In genomic region chr8:119912643-119913042, GRCm38 (mm10) we compare ENCODE assay signal across 8 mouse cellular contexts. TPM values are rescaled to one million over a fixed set of nuclear protein-coding genes. Genes with fewer than 3 reads are reported as not detected.
DNase-seq lines count a peak whose midpoint lies in the region; ATAC-seq and TF ChIP-seq lines count a peak whose summit lies in the region.

No protein-coding gene starts in this region.

- H3K4me1 ChIP-seq in kidney, postnatal 0 days (replicated peaks; ENCODE audit: insufficient read depth, low read length): peaks cover 52% of the 10 kb centered on the region
- H3K4me1 ChIP-seq in embryonic facial prominence, embryonic 14.5 days (ENCODE audit: control insufficient read depth, insufficient read depth, low read length): peaks cover 33% of the 10 kb centered on the region
- H3K4me1 ChIP-seq in limb, embryonic 10.5 days: peaks cover 56% of the 10 kb centered on the region
- peaks cover 56% of the 10 kb centered on the region for H3K4me1 ChIP-seq in neural tube, embryonic 13.5 days (replicated peaks)

- H3K4me3 ChIP-seq in kidney, postnatal 0 days (replicated peaks; ENCODE audit: low read depth, low read length): no peak overlapping the region
- peak overlapping the region; percentile 79 for H3K4me3 ChIP-seq in embryonic facial prominence, embryonic 14.5 days (ENCODE audit: low read depth, low read length)
- peak overlapping the region; percentile 91 for H3K4me3 ChIP-seq in limb, embryonic 10.5 days
- peak overlapping the region; percentile 88 for H3K4me3 ChIP-seq in neural tube, embryonic 13.5 days

- intact Hi-C loops in left cerebral cortex, postnatal 14 days (cut with DNase I): no loop called here
- intact Hi-C loops in left cerebral cortex, postnatal 4 days (cut with DNase I): no loop called here

- H3K9me3 ChIP-seq in kidney, postnatal 0 days (replicated peaks; ENCODE audit: low read length): no peaks in the 10 kb centered on the region
- no peaks in the 10 kb centered on the region for H3K9me3 ChIP-seq in embryonic facial prominence, embryonic 14.5 days (ENCODE audit: control insufficient read depth, low read length)
- H3K9me3 ChIP-seq in limb, embryonic 10.5 days (replicated peaks): no peaks in the 10 kb centered on the region
- H3K9me3 ChIP-seq in neural tube, embryonic 13.5 days: no peaks in the 10 kb centered on the region

- peak overlapping the region; percentile 93 for H3K4me2 ChIP-seq in kidney, postnatal 0 days (ENCODE audit: low read length)
- H3K4me2 ChIP-seq in embryonic facial prominence, embryonic 14.5 days (ENCODE audit: low read depth, low read length): peak overlapping the region; percentile 70
- H3K4me2 ChIP-seq in neural tube, embryonic 13.5 days: peak overlapping the region; percentile 80

- no peak for ATAC-seq in kidney, postnatal 0 days (replicated peaks; ENCODE audit: low FRiP score, low read depth)
- no peak for ATAC-seq in embryonic facial prominence, embryonic 14.5 days (ENCODE audit: low read depth)
- no peak for ATAC-seq in neural tube, embryonic 13.5 days (ENCODE audit: low read depth)

- H3K27me3 ChIP-seq in kidney, postnatal 0 days (ENCODE audit: insufficient read depth, low read length): no peaks in the 10 kb centered on the region
- H3K27me3 ChIP-seq in embryonic facial prominence, embryonic 14.5 days (replicated peaks; ENCODE audit: control insufficient read depth, insufficient read depth, low read length): no peaks in the 10 kb centered on the region
- 0 out of 2 replicates have a peak, but pooled peaks cover 3% of the 10 kb centered on the region for H3K27me3 ChIP-seq in limb, embryonic 10.5 days (ENCODE audit: low read depth, poor library complexity, severe bottlenecking)
- no peaks in the 10 kb centered on the region for H3K27me3 ChIP-seq in neural tube, embryonic 13.5 days

- no peak overlapping the region for H3K27ac ChIP-seq in kidney, postnatal 0 days
- H3K27ac ChIP-seq in embryonic facial prominence, embryonic 14.5 days (replicated peaks; ENCODE audit: low read depth, low read length): no peak overlapping the region
- no peak overlapping the region for H3K27ac ChIP-seq in limb, embryonic 10.5 days
- no peak overlapping the region for H3K27ac ChIP-seq in neural tube, embryonic 13.5 days (replicated peaks)

- no peak for TF ChIP-seq CTCF in kidney, postnatal 0 days (IDR thresholded peaks at IDR 0.05; ENCODE audit: low read depth)

- 46% methylated on average over 6 of the region's 6 CpGs for WGBS in kidney, postnatal 0 days
- 46% methylated on average over 6 of the region's 6 CpGs for whole genome bisulfite sequencing in embryonic facial prominence, embryonic 14.5 days
- WGBS in limb, embryonic 10.5 days: 61% methylated on average over 6 of the region's 6 CpGs
- 41% methylated on average over 6 of the region's 6 CpGs for WGBS in neural tube, embryonic 13.5 days

- H3K36me3 ChIP-seq in kidney, postnatal 0 days (ENCODE audit: insufficient read depth, low read length): no peaks in the 10 kb centered on the region
- no peaks in the 10 kb centered on the region for H3K36me3 ChIP-seq in embryonic facial prominence, embryonic 14.5 days (ENCODE audit: control insufficient read depth, insufficient read depth, low read length)
- peaks cover 20% of the 10 kb centered on the region for H3K36me3 ChIP-seq in limb, embryonic 10.5 days
- peaks cover 2% of the 10 kb centered on the region; the same call in 1 of the 2 replicates for H3K36me3 ChIP-seq in neural tube, embryonic 13.5 days

- DNase-seq in kidney, postnatal 0 days (ENCODE audit: low spot score): no peak
- no peak for DNase-seq in kidney, adult 11 months
- DNase-seq in embryonic facial prominence, embryonic 14.5 days (ENCODE audit: low spot score): no peak
- DNase-seq in limb, embryonic 10.5 days (ENCODE audit: low spot score): no peak
- DNase-seq in layer of hippocampus, postnatal 10 days (ENCODE audit: low spot score in 2 of 2): no peak
- no peak for DNase-seq in left cerebral cortex, postnatal 14 days (ENCODE audit: low spot score in 2 of 2)
- DNase-seq in left cerebral cortex, postnatal 4 days: no peak

- H3K9ac ChIP-seq in kidney, postnatal 0 days (ENCODE audit: low read depth, low read length): no peak overlapping the region
- peak overlapping the region; percentile 6; the same call in 1 of the 2 replicates for H3K9ac ChIP-seq in embryonic facial prominence, embryonic 14.5 days (ENCODE audit: low read depth, low read length)
- H3K9ac ChIP-seq in neural tube, embryonic 13.5 days: peak overlapping the region; percentile 95

RNA-seq across cellular contexts. Expression of gene Gm20388, which starts 2.0 kb away (rescaled TPM):
- not detected in 2 replicates for polyA plus RNA-seq in kidney, postnatal 0 days (2015; fragmentation: Nextera tagmentation; extraction: Ambion mirVana)
- 1.5 TPM in 1 of 2 replicates, not detected in the other for polyA plus RNA-seq in embryonic facial prominence, embryonic 14.5 days (2014; fragmentation: Nextera tagmentation; extraction: Ambion mirVana)
- 2.3 and 2.5 TPM in 2 replicates for polyA plus RNA-seq in limb, embryonic 10.5 days (2016; fragmentation: Nextera tagmentation; extraction: Ambion mirVana)
- 0.27 TPM in 1 of 2 replicates, not detected in the other for polyA plus RNA-seq in neural tube, embryonic 13.5 days (2015; fragmentation: Nextera tagmentation; extraction: Ambion mirVana)
- total RNA-seq in layer of hippocampus, postnatal 10 days (2021): not detected
- total RNA-seq in left cerebral cortex, postnatal 14 days (2021): 1 to 10 TPM; 2.8 to 7.3 TPM
- total RNA-seq in left cerebral cortex, postnatal 4 days (2021): 10 to 100 TPM in 1 of 2 experiments, 1 to 10 TPM in 1; 6.5 to 12.8 TPM

RNA-seq across cellular contexts. Expression of gene Usp10, which starts 2.5 kb away (rescaled TPM):
- polyA plus RNA-seq in kidney, postnatal 0 days (2015; fragmentation: Nextera tagmentation; extraction: Ambion mirVana): 93.5 and 97.5 TPM in 2 replicates
- 90.5 and 93.0 TPM in 2 replicates for polyA plus RNA-seq in embryonic facial prominence, embryonic 14.5 days (2014; fragmentation: Nextera tagmentation; extraction: Ambion mirVana)
- 226 and 235 TPM in 2 replicates for polyA plus RNA-seq in limb, embryonic 10.5 days (2016; fragmentation: Nextera tagmentation; extraction: Ambion mirVana)
- 116 and 125 TPM in 2 replicates for polyA plus RNA-seq in neural tube, embryonic 13.5 days (2015; fragmentation: Nextera tagmentation; extraction: Ambion mirVana)
- total RNA-seq in layer of hippocampus, postnatal 10 days (2021): 100 to 1,000 TPM in 1 of 2 experiments, 10 to 100 TPM in 1; 94.9 to 104 TPM
- 10 to 100 TPM; 82.2 to 95.2 TPM for total RNA-seq in left cerebral cortex, postnatal 14 days (2021)
- 100 to 1,000 TPM; 150 to 152 TPM for total RNA-seq in left cerebral cortex, postnatal 4 days (2021)

RNA-seq across cellular contexts. Expression of gene Klhl36, which starts 50.6 kb away (rescaled TPM):
- polyA plus RNA-seq in kidney, postnatal 0 days (2015; fragmentation: Nextera tagmentation; extraction: Ambion mirVana): 22.1 and 22.5 TPM in 2 replicates
- polyA plus RNA-seq in embryonic facial prominence, embryonic 14.5 days (2014; fragmentation: Nextera tagmentation; extraction: Ambion mirVana): 8.6 and 10.1 TPM in 2 replicates
- polyA plus RNA-seq in limb, embryonic 10.5 days (2016; fragmentation: Nextera tagmentation; extraction: Ambion mirVana): 7.2 and 7.9 TPM in 2 replicates
- polyA plus RNA-seq in neural tube, embryonic 13.5 days (2015; fragmentation: Nextera tagmentation; extraction: Ambion mirVana): 12.3 and 12.4 TPM in 2 replicates
- total RNA-seq in layer of hippocampus, postnatal 10 days (2021): 1 to 10 TPM; 7.4 to 9.3 TPM
- 1 to 10 TPM; 6.0 to 7.3 TPM for total RNA-seq in left cerebral cortex, postnatal 14 days (2021)
- 10 to 100 TPM in 1 of 2 experiments, 1 to 10 TPM in 1; 8.9 to 11.8 TPM for total RNA-seq in left cerebral cortex, postnatal 4 days (2021)
